Mouse (Mus musculus): ENCODE results near the gene Mrtfa. TPM values are rescaled to one million over a fixed set of nuclear protein-coding genes. Genes with fewer than 3 reads are reported as not detected.

Mrtfa gene
- total RNA-seq, 2 experiments from 2014 or later, result 8.6 to 10.1 TPM

GRCm38 (mm10) chr15:81155845-81156244, 34.7 kb downstream of the Mrtfa start:
- no peak for DNase-seq

- DNase-seq, result no peak
Observed at GRCm38 (mm10) chr15:81154846-81155624, 35.5 kb downstream of the Mrtfa start.

- no peak for DNase-seq
Observed at GRCm38 (mm10) chr15:81141956-81142576, 48.5 kb downstream of the Mrtfa start.

- DNase-seq, result no peak
Observed at GRCm38 (mm10) chr15:81140004-81140403, 50.6 kb downstream of the Mrtfa start.

GRCm38 (mm10) chr15:81137298-81137697, 53.3 kb downstream of the Mrtfa start:
- DNase-seq, result peak; percentile 56 to 62

- no peak for DNase-seq
Observed at GRCm38 (mm10) chr15:81133781-81134180, 56.8 kb downstream of the Mrtfa start.

GRCm38 (mm10) chr15:81131152-81131551, 59.4 kb downstream of the Mrtfa start:
- DNase-seq, result no peak

- no peak for DNase-seq
Observed at GRCm38 (mm10) chr15:81129970-81130369, 60.6 kb downstream of the Mrtfa start.

- DNase-seq, result no peak
Observed at GRCm38 (mm10) chr15:81128155-81128838, 62.3 kb downstream of the Mrtfa start.

GRCm38 (mm10) chr15:81124282-81124681, 66.3 kb downstream of the Mrtfa start:
- no peak for DNase-seq

- DNase-seq, result no peak
Observed at GRCm38 (mm10) chr15:81123122-81123521, 67.4 kb downstream of the Mrtfa start.

GRCm38 (mm10) chr15:81122535-81122934, 68.0 kb downstream of the Mrtfa start:
- DNase-seq, result no peak

GRCm38 (mm10) chr15:81122078-81122477, 68.5 kb downstream of the Mrtfa start:
- no peak for DNase-seq

GRCm38 (mm10) chr15:81120946-81121345, 69.6 kb downstream of the Mrtfa start:
- no peak for DNase-seq

GRCm38 (mm10) chr15:81120140-81120539, 70.4 kb downstream of the Mrtfa start:
- peak; percentile 44 to 45 for DNase-seq

GRCm38 (mm10) chr15:81118226-81118625, 72.3 kb downstream of the Mrtfa start:
- DNase-seq, result no peak

GRCm38 (mm10) chr15:81112589-81112988, 78.0 kb downstream of the Mrtfa start:
- peak in 1 of 2 experiments; percentile 51 for DNase-seq

GRCm38 (mm10) chr15:81110315-81110714, 80.2 kb downstream of the Mrtfa start:
- no peak for DNase-seq

GRCm38 (mm10) chr15:81105962-81106361, 84.6 kb downstream of the Mrtfa start:
- no peak for DNase-seq

GRCm38 (mm10) chr15:81104585-81105259, 85.8 kb downstream of the Mrtfa start:
- peak; percentile 53 to 76 for DNase-seq

GRCm38 (mm10) chr15:81103500-81103899, 87.1 kb downstream of the Mrtfa start:
- DNase-seq, result no peak

GRCm38 (mm10) chr15:81102274-81102879, 88.2 kb downstream of the Mrtfa start:
- no peak for DNase-seq

Data from heart, adult 18-20 months (tissue).